Mouse (Mus musculus) CD4-positive naive resting alpha-beta T cell, adult 57 days (primary cell): Measurements from ENCODE around the gene Acvr1. TPM values are rescaled to one million over a fixed set of nuclear protein-coding genes. Genes with fewer than 3 reads are reported as not detected.

Experiments used
- total RNA-seq: library from RNA; stranded (reverse); gene quantifications from one replicate; pipeline ENCODE4 v1.2.4, GENCODE M21; 2023

Acvr1 gene
- 0.95 TPM for total RNA-seq

DNA sequence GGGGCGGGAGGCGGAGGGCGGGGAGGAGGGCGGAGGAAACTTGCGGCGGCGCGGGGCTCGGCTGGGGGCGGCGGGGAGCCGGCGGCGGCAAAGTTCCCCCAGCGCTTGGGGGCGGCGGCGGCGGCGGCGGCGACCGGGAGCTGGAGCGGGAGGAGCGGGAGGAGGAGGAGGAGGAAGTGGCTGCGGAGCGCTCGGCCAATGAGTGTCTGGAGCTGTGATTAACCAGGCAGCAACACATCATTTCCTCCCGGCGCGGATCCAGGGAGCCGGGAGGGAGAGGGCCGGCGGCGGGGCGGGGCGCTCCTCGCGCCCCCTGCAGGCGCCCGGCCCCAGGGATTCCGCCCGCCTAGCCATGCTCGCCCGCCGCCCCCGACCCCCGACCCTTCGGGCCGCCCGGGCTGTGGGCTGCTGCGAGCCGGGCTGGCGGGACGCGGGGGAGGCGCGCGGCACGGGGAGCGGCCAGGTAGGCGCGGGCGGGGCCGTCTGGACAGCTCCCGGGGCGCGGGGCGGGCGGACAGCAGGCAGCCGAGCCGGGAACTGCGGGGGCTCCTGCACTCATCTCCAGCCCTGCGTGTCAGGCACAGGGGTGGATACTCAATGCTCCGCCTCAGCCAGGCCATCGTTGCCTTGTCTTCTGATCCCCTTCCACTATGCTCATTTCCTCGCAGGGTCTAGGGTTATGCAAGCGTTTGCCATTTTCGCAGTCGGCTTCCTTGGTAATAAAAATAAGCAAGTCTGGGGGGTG is at the start of gene Acvr1, which contains the start of gene Upp2:
Acvr1 (minus strand) TSS at position 92 of the 745 bp plus-strand sequence.
Upp2 (plus strand) TSS at position 233 of the 745 bp plus-strand sequence.

GRCm38 (mm10) chr2:58469816-58470215 is 97.1 kb downstream of the Acvr1 start, which contains the start of gene Gm17409:
Gene Gm17409 (plus strand): TSS chr2:58470116.

DNA sequence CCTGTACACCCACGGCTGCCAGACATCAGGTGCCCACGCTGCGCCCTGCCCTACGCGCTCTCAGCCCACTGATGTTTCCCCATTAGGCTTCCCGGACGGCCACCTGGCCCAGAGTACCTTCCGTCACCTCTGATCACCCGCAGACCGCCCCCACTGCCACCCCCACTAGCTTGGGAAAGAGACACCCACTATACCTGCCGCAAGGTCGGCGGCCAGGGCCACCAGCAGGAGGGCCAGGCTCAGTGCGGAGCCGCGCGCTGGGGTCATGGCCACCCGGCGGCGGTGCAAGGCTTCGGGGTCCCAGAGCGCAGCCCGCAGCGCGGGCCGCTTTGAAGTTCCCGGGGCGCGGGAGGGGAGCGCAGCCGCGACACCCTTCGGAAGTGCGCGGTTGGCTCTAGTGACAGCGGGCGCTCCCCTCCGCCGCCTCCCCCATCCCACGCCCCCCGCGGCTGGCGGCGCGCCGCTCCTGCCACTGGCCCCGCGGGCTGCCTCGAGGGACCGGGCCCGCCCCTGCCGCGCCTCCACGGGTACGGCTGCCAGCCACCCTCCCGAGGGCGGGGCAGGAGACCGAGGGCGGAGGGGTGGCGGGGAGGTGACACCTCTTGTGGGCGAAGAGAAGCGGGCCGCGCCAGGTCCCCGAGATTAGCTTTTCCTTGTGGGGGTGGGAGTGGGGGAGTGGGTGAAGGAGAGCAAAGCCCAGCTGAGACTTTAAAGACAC is 209.4 kb downstream of the Acvr1 start, which contains the start of gene Acvr1c:
Acvr1c (minus strand) TSS at position 482 of the 718 bp plus-strand sequence.

Other genes starting within 250 kb of the Acvr1 start
- 0.15 TPM for gene Acvr1c, start 209.3 kb downstream of the Acvr1 start, total RNA-seq
- not detected for gene Gm17409, start 97.0 kb downstream of the Acvr1 start, total RNA-seq
- gene Upp2, start 141 bp upstream of the Acvr1 start, total RNA-seq = not detected